Comparison of ENCODE assay signal across 30 mouse cellular contexts in genomic region chr7:70948281-70948680, GRCm38 (mm10).
DNase-seq lines count a peak whose midpoint lies in the region; ATAC-seq and TF ChIP-seq lines count a peak whose summit lies in the region.
"Had no signal": no experiment of that assay in that cellular context is flagged by ENCODE, and none has a peak within 500 bp of the region (broad histone marks: within the 10 kb centered on the region; RNA-seq: fewer than 3 reads in every experiment).

No protein-coding gene starts in this region.

- no peaks in the 10 kb centered on the region for H3K27me3 ChIP-seq in embryonic facial prominence, embryonic 14.5 days (replicated peaks; ENCODE audit: control insufficient read depth, insufficient read depth, low read length)
- H3K27me3 ChIP-seq in embryonic facial prominence, embryonic 10.5 days (replicated peaks; ENCODE audit: low read depth, poor library complexity, severe bottlenecking) = no peaks in the 10 kb centered on the region
- H3K27me3 ChIP-seq in kidney, postnatal 0 days (ENCODE audit: insufficient read depth, low read length) = no peaks in the 10 kb centered on the region
- peaks cover 3% of the 10 kb centered on the region; the same call in 1 of the 2 replicates for H3K27me3 ChIP-seq in limb, embryonic 13.5 days
- H3K27me3 ChIP-seq in limb, embryonic 10.5 days (ENCODE audit: low read depth, poor library complexity, severe bottlenecking) = peaks cover 5% of the 10 kb centered on the region; the same call in 1 of the 2 replicates
- H3K27me3 ChIP-seq: CH12.LX; embryonic facial prominence, embryonic 12.5 days; forebrain, embryonic 12.5 days; forebrain, embryonic 15.5 days; heart, embryonic 13.5 days had no signal

- H3K27ac ChIP-seq in embryonic facial prominence, embryonic 14.5 days (replicated peaks; ENCODE audit: low read depth, low read length) = no peak overlapping the region
- H3K27ac ChIP-seq in embryonic facial prominence, embryonic 10.5 days (replicated peaks) = no peak overlapping the region
- H3K27ac ChIP-seq in kidney, postnatal 0 days = no peak overlapping the region
- no peak overlapping the region for H3K27ac ChIP-seq in limb, embryonic 13.5 days
- H3K27ac ChIP-seq in limb, embryonic 10.5 days = no peak overlapping the region
- H3K27ac ChIP-seq: embryonic facial prominence, embryonic 12.5 days; forebrain, embryonic 12.5 days; forebrain, embryonic 15.5 days; heart, adult 2 months; heart, embryonic 10.5 days; heart, embryonic 13.5 days; hindbrain, embryonic 14.5 days; hindbrain, postnatal 0 days had no signal

- peak; percentile 37; the same call in 1 of the 2 replicates for ATAC-seq in embryonic facial prominence, embryonic 14.5 days (ENCODE audit: low read depth)
- ATAC-seq in kidney, postnatal 0 days (replicated peaks; ENCODE audit: low FRiP score, low read depth) = no peak
- ATAC-seq in limb, embryonic 13.5 days (ENCODE audit: low FRiP score, low read depth) = peak; percentile 15; the same call in 1 of the 2 replicates
- ATAC-seq: forebrain, embryonic 15.5 days; hindbrain, postnatal 0 days had no signal

- TF ChIP-seq CTCF in kidney, postnatal 0 days (IDR thresholded peaks at IDR 0.05; ENCODE audit: low read depth) = no peak

- no peaks in the 10 kb centered on the region for H3K9me3 ChIP-seq in embryonic facial prominence, embryonic 14.5 days (ENCODE audit: control insufficient read depth, low read length)
- H3K9me3 ChIP-seq in embryonic facial prominence, embryonic 10.5 days = no peaks in the 10 kb centered on the region
- no peaks in the 10 kb centered on the region for H3K9me3 ChIP-seq in kidney, postnatal 0 days (replicated peaks; ENCODE audit: low read length)
- no peaks in the 10 kb centered on the region for H3K9me3 ChIP-seq in limb, embryonic 13.5 days
- H3K9me3 ChIP-seq in limb, embryonic 10.5 days (replicated peaks) = no peaks in the 10 kb centered on the region
- H3K9me3 ChIP-seq: embryonic facial prominence, embryonic 12.5 days; forebrain, embryonic 12.5 days; forebrain, embryonic 15.5 days; heart, embryonic 10.5 days; heart, embryonic 13.5 days had no signal

- H3K36me3 ChIP-seq in embryonic facial prominence, embryonic 14.5 days (ENCODE audit: control insufficient read depth, insufficient read depth, low read length) = no peaks in the 10 kb centered on the region
- no peaks in the 10 kb centered on the region for H3K36me3 ChIP-seq in embryonic facial prominence, embryonic 10.5 days (replicated peaks)
- no peaks in the 10 kb centered on the region for H3K36me3 ChIP-seq in kidney, postnatal 0 days (ENCODE audit: insufficient read depth, low read length)
- H3K36me3 ChIP-seq in limb, embryonic 13.5 days = no peaks in the 10 kb centered on the region
- no peaks in the 10 kb centered on the region for H3K36me3 ChIP-seq in limb, embryonic 10.5 days
- H3K36me3 ChIP-seq: embryonic facial prominence, embryonic 12.5 days; forebrain, embryonic 12.5 days; forebrain, embryonic 15.5 days; G1E; heart, embryonic 10.5 days; heart, embryonic 13.5 days had no signal

- no peak overlapping the region for H3K4me3 ChIP-seq in embryonic facial prominence, embryonic 14.5 days (ENCODE audit: low read depth, low read length)
- H3K4me3 ChIP-seq in embryonic facial prominence, embryonic 10.5 days = no peak overlapping the region
- no peak overlapping the region for H3K4me3 ChIP-seq in kidney, postnatal 0 days (replicated peaks; ENCODE audit: low read depth, low read length)
- no peak overlapping the region for H3K4me3 ChIP-seq in limb, embryonic 13.5 days
- no peak overlapping the region for H3K4me3 ChIP-seq in limb, embryonic 10.5 days
- H3K4me3 ChIP-seq: embryonic facial prominence, embryonic 12.5 days; erythroblast, embryonic 14.5 days; forebrain, embryonic 12.5 days; forebrain, embryonic 15.5 days; heart, adult 2 months; heart, embryonic 10.5 days; heart, embryonic 13.5 days had no signal

- H3K9ac ChIP-seq in embryonic facial prominence, embryonic 14.5 days (ENCODE audit: low read depth, low read length) = no peak overlapping the region
- no peak overlapping the region for H3K9ac ChIP-seq in kidney, postnatal 0 days (ENCODE audit: low read depth, low read length)
- no peak overlapping the region for H3K9ac ChIP-seq in limb, embryonic 13.5 days
- H3K9ac ChIP-seq: embryonic facial prominence, embryonic 12.5 days; forebrain, embryonic 12.5 days; forebrain, embryonic 15.5 days; heart, embryonic 13.5 days; hindbrain, embryonic 14.5 days had no signal

- peaks cover 7% of the 10 kb centered on the region for H3K4me1 ChIP-seq in embryonic facial prominence, embryonic 14.5 days (ENCODE audit: control insufficient read depth, insufficient read depth, low read length)
- 0 out of 2 replicates have a peak, but pooled peaks cover 5% of the 10 kb centered on the region for H3K4me1 ChIP-seq in embryonic facial prominence, embryonic 10.5 days
- no peaks in the 10 kb centered on the region for H3K4me1 ChIP-seq in kidney, postnatal 0 days (replicated peaks; ENCODE audit: insufficient read depth, low read length)
- H3K4me1 ChIP-seq in limb, embryonic 13.5 days = peaks cover 7% of the 10 kb centered on the region; the same call in 1 of the 2 replicates
- H3K4me1 ChIP-seq in limb, embryonic 10.5 days = no peaks in the 10 kb centered on the region
- H3K4me1 ChIP-seq: embryonic facial prominence, embryonic 12.5 days; forebrain, embryonic 12.5 days; forebrain, embryonic 15.5 days; heart, embryonic 10.5 days; heart, embryonic 13.5 days had no signal

- 40% methylated on average over 5 of the region's 5 CpGs for WGBS in embryonic facial prominence, embryonic 14.5 days
- 83% methylated on average over 5 of the region's 5 CpGs for WGBS in embryonic facial prominence, embryonic 10.5 days
- 43% methylated on average over 5 of the region's 5 CpGs for WGBS in kidney, postnatal 0 days
- 52% methylated on average over 5 of the region's 5 CpGs for WGBS in limb, embryonic 13.5 days
- 82% methylated on average over 5 of the region's 5 CpGs for WGBS in limb, embryonic 10.5 days

- peak; percentile 54 for DNase-seq in embryonic facial prominence, embryonic 14.5 days (ENCODE audit: low spot score)
- no peak for DNase-seq in embryonic facial prominence, embryonic 10.5 days (ENCODE audit: low spot score)
- peak; percentile 67 for DNase-seq in kidney, postnatal 0 days (ENCODE audit: low spot score)
- DNase-seq in kidney, adult 11 months = no peak
- no peak for DNase-seq in limb, embryonic 10.5 days (ENCODE audit: low spot score)
- DNase-seq in frontal cortex, postnatal 36 days (ENCODE audit: low spot score in 2 of 2) = no peak
- DNase-seq: adrenal gland, adult 2 months; adrenal gland, postnatal 25 days; B cell, adult 2 months; cerebellum, adult 11-12 months; cerebellum, adult 8-10 months; cerebellum, postnatal 10 days; cerebellum, postnatal 36 days; embryo, embryonic 11 days; gastrocnemius, postnatal 10 days; gastrocnemius, postnatal 36 days; heart, adult 2 months; heart, postnatal 14 days; heart, postnatal 4 days had no signal

- H3K4me2 ChIP-seq in embryonic facial prominence, embryonic 14.5 days (ENCODE audit: low read depth, low read length) = no peak overlapping the region
- no peak overlapping the region for H3K4me2 ChIP-seq in kidney, postnatal 0 days (ENCODE audit: low read length)
- no peak overlapping the region for H3K4me2 ChIP-seq in limb, embryonic 13.5 days (replicated peaks)
- H3K4me2 ChIP-seq: embryonic facial prominence, embryonic 12.5 days; forebrain, embryonic 12.5 days; forebrain, embryonic 15.5 days; heart, embryonic 13.5 days; hindbrain, embryonic 14.5 days had no signal

Comparison
In these comparisons a context has a peak if more than half of its experiments do, and no peak if none do; other contexts are left out.
1. DNase-seq: peak in embryonic facial prominence, embryonic 14.5 days (single experiment) and kidney, postnatal 0 days (single experiment); none in embryonic facial prominence, embryonic 10.5 days (single experiment), kidney, adult 11 months (single experiment), limb, embryonic 10.5 days (single experiment) and frontal cortex, postnatal 36 days (0 of 2).